Mouse (Mus musculus) G1E (cell line): Measurements from ENCODE around the gene Ccdc185.

Experiments used
- CTCF ChIP-seq: IDR thresholded peaks from 2 replicates; pipeline ENCODE4 v1.5.1; 2012; ENCODE audit warnings: low read depth, low read length, inconsistent platforms, mixed read lengths
- GATA1 ChIP-seq: IDR thresholded peaks from 2 replicates; pipeline ENCODE4 v1.6.1; 2012; ENCODE audit warnings: borderline replicate concordance, low read length, inconsistent platforms, mixed read lengths
- POLR2AphosphoS5 ChIP-seq: IDR thresholded peaks from 2 replicates; pipeline ENCODE4 v1.6.1; 2012; ENCODE audit warnings: low read depth, low read length, inconsistent platforms; ENCODE audit not compliant: insufficient replicate concordance
- TAL1 ChIP-seq: conservative IDR thresholded peaks from 2 replicates; pipeline ENCODE4 v1.6.1; 2012; ENCODE audit warnings: low read depth, low read length, inconsistent platforms, mixed read lengths

- TF ChIP-seq CTCF (no peak), GATA1 (no peak), POLR2AphosphoS5 (no peak), TAL1 (no peak)
Observed at GRCm38 (mm10) chr1:182735891-182736290, 13.1 kb downstream of the Ccdc185 start.
